Mouse (Mus musculus) G1E (cell line): Measurements from ENCODE around the gene Zbtb43.

ENCODE experiments used
- CTCF ChIP-seq: IDR thresholded peaks from 2 replicates; pipeline ENCODE4 v1.5.1; 2012; ENCODE audit warnings: low read depth, low read length, inconsistent platforms, mixed read lengths
- GATA1 ChIP-seq: IDR thresholded peaks from 2 replicates; pipeline ENCODE4 v1.6.1; 2012; ENCODE audit warnings: borderline replicate concordance, low read length, inconsistent platforms, mixed read lengths
- GATA2 ChIP-seq: IDR thresholded peaks from 2 replicates; pipeline ENCODE4 v1.6.1; 2012; ENCODE audit warnings: low read depth, low read length, inconsistent platforms, borderline replicate concordance
- POLR2AphosphoS5 ChIP-seq: IDR thresholded peaks from 2 replicates; pipeline ENCODE4 v1.6.1; 2012; ENCODE audit warnings: low read depth, low read length, inconsistent platforms; ENCODE audit not compliant: insufficient replicate concordance
- TAL1 ChIP-seq: conservative IDR thresholded peaks from 2 replicates; pipeline ENCODE4 v1.6.1; 2012; ENCODE audit warnings: low read depth, low read length, inconsistent platforms, mixed read lengths

GRCm38 (mm10) chr2:33451038-33451978 lies 17.1 kb downstream of the Zbtb43 start:
- TF ChIP-seq CTCF (no peak), GATA2 (no peak), POLR2AphosphoS5 (no peak), GATA1 (no peak), TAL1 (no peak)
